Mouse (Mus musculus): ENCODE results near the gene Eif4b. TPM values are rescaled to one million over a fixed set of nuclear protein-coding genes. Genes with fewer than 3 reads are reported as not detected.

Eif4b gene
- polyA plus RNA-seq, 1 experiment from 2014 or later, result 32.2 TPM

DNA sequence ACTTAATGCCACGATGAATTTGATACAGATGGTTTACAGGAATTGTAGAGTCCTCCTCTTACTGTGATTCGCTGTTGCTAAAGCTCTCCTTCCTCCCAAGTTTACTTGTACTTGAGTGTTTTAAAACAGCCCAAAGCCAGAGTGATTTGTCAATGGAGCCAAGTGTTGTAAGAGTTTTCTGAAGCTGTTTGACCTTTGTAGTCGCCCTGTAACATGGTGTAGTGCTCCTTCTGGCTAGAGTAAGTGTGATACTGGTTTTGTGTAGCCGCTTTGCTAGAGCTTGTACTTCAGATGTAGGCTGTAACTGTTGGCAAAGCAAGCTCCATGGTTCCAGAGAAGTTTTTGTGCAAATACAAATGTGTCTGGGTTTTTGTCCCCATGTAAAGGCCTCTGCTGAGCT, 18.6 kb downstream of the Eif4b start:
- H3K9me3 ChIP-seq (ENCODE audit: low read length), result no peaks in the 10 kb centered on the region
- 86% methylated on average over 4 of the region's 4 CpGs for WGBS (ENCODE audit: insufficient replicate concordance)
- H3K27ac ChIP-seq (ENCODE audit: low read depth), result peak overlapping the region; percentile 44; the same call in 1 of the 2 replicates
- no peak overlapping the region for H3K4me2 ChIP-seq (ENCODE audit: low read depth, low read length)
- peaks cover 87% of the 10 kb centered on the region for H3K36me3 ChIP-seq (replicated peaks; ENCODE audit: insufficient read depth, low read length)
- no peak for TF ChIP-seq CTCF (IDR thresholded peaks at IDR 0.05; ENCODE audit: low read depth)
- no peak for TF ChIP-seq EP300 (IDR thresholded peaks at IDR 0.05; ENCODE audit: low read depth)
- H3K9ac ChIP-seq (replicated peaks), result no peak overlapping the region
- ATAC-seq (no peak), DNase-seq (no peak)
- no peaks in the 10 kb centered on the region for H3K27me3 ChIP-seq (ENCODE audit: insufficient read depth, low read length)
- H3K4me3 ChIP-seq (ENCODE audit: low read depth, low read length), result no peak overlapping the region
- peaks cover 2% of the 10 kb centered on the region; the same call in 1 of the 2 replicates for H3K4me1 ChIP-seq (ENCODE audit: insufficient read depth)

DNA sequence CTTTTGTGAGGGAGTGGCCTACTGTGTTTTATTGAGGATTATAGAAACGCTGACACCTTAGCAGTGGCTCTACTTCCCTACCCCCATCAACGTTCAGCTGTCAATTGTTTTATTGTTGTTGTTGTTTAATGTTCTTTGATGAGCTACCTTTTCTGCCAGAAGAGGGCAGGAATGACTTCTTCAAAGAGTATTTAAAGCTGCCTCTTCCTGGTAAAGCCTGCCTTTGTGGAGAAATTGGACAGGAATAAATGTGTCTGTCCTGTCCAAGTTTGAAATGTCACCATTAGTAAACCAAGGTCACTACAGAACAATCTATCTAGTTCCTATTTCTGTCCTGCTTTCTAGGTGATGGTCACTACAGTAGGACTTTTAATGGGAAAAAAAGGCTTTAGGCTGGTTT, 20.6 kb downstream of the Eif4b start:
- Histone ChIP-seq H3K4me1 (ENCODE audit: insufficient read depth) (peaks cover 2% of the 10 kb centered on the region; the same call in 1 of the 2 replicates), H3K27me3 (ENCODE audit: insufficient read depth, low read length) (no peaks in the 10 kb centered on the region), H3K36me3 (replicated peaks; ENCODE audit: insufficient read depth, low read length) (peaks cover 74% of the 10 kb centered on the region), H3K9me3 (ENCODE audit: low read length) (no peaks in the 10 kb centered on the region), H3K4me2 (ENCODE audit: low read depth, low read length) (no peak overlapping the region), H3K4me3 (ENCODE audit: low read depth, low read length) (no peak overlapping the region), H3K9ac (replicated peaks) (no peak overlapping the region), H3K27ac (ENCODE audit: low read depth) (no peak overlapping the region)
- TF ChIP-seq EP300 (IDR thresholded peaks at IDR 0.05; ENCODE audit: low read depth) (no peak), CTCF (IDR thresholded peaks at IDR 0.05; ENCODE audit: low read depth) (no peak)
- DNase-seq, result no peak
- ATAC-seq, result no peak
- 67% methylated on average over 2 of the region's 2 CpGs for WGBS (ENCODE audit: insufficient replicate concordance)

DNA sequence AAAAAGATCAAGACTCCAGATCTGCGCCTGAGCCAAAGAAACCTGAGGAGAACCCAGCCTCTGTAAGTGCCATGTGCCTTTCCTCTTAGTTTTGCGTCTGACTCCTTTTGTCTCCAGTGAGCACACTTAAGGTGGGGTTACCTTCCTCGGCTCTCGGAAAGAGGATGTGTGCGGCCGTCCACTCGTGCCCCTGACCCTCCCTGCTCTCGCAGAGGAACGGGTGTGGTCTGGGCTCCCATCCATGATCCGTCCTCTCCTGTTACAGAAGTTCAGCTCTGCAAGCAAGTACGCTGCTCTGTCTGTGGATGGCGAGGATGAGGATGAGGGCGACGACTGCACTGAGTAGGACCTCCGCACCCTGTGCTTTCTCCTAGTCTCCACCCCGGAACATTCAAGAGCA, 21.4 kb downstream of the Eif4b start:
- ATAC-seq, result no peak

DNA sequence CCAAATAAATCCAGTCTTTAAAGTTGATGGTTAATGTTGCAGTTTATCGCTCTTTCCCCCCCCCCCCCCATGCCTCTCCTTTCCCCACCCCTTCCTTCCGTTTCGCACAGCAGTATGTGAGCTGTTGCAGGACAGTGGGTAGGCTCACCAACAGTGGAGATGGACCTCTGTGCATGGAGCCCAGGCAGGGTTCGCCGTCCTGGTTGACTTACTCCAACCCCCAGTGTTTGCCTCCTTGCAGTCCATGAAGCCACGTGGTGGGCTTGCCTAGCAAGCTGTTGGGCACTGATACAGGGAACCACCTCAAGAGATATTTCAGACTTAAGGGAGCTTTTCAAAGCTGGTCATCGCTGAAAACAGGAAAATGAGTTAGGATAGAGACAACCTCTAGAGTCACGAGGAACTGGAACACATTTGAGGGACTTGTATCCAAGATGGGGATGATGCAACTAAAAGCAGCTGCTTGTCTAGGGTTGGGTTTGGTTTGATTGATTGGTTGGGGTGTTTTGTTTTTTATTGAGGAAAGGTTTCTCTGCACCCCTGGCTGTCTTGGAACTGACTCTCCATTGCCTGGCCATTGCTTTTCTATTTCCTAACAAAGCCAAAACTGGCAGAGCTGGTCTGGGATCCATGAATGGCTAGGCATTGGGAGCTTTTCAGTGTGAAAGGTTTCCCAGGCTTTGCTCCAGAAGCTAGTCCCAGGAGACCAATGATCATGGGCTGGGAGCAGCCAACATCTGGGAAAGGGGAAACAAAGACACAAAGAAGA, 23.8 kb downstream of the Eif4b start:
- TF ChIP-seq EP300 (IDR thresholded peaks at IDR 0.05; ENCODE audit: low read depth), result no peak
- TF ChIP-seq CTCF (IDR thresholded peaks at IDR 0.05; ENCODE audit: low read depth), result no peak
- H3K4me2 ChIP-seq (ENCODE audit: low read depth, low read length), result no peak overlapping the region
- no peak for DNase-seq
- H3K27ac ChIP-seq (ENCODE audit: low read depth), result 0 out of 2 replicates have a peak overlapping the region, but pooled peaks have one; percentile 13
- H3K9ac ChIP-seq (replicated peaks), result no peak overlapping the region
- H3K9me3 ChIP-seq (ENCODE audit: low read length), result no peaks in the 10 kb centered on the region
- WGBS (ENCODE audit: insufficient replicate concordance), result 50% methylated on average over 8 of the region's 8 CpGs
- ATAC-seq, result no peak
- H3K27me3 ChIP-seq (ENCODE audit: insufficient read depth, low read length), result no peaks in the 10 kb centered on the region
- peaks cover 16% of the 10 kb centered on the region for H3K4me1 ChIP-seq (ENCODE audit: insufficient read depth)
- peaks cover 43% of the 10 kb centered on the region for H3K36me3 ChIP-seq (replicated peaks; ENCODE audit: insufficient read depth, low read length)
- no peak overlapping the region for H3K4me3 ChIP-seq (ENCODE audit: low read depth, low read length)

More for the DNA sequence above, 21.4 kb downstream of the Eif4b start:
- no peak for TF ChIP-seq EP300 (IDR thresholded peaks at IDR 0.05; ENCODE audit: low read depth)
- peaks cover 66% of the 10 kb centered on the region for H3K36me3 ChIP-seq (replicated peaks; ENCODE audit: insufficient read depth, low read length)
- H3K9ac ChIP-seq (replicated peaks), result no peak overlapping the region
- no peak for DNase-seq
- H3K4me3 ChIP-seq (ENCODE audit: low read depth, low read length), result no peak overlapping the region
- peaks cover 2% of the 10 kb centered on the region; the same call in 1 of the 2 replicates for H3K4me1 ChIP-seq (ENCODE audit: insufficient read depth)
- WGBS (ENCODE audit: insufficient replicate concordance), result 88% methylated on average over 16 of the region's 16 CpGs
- H3K9me3 ChIP-seq (ENCODE audit: low read length), result no peaks in the 10 kb centered on the region
- no peak overlapping the region for H3K27ac ChIP-seq (ENCODE audit: low read depth)
- no peaks in the 10 kb centered on the region for H3K27me3 ChIP-seq (ENCODE audit: insufficient read depth, low read length)
- H3K4me2 ChIP-seq (ENCODE audit: low read depth, low read length), result no peak overlapping the region

DNA sequence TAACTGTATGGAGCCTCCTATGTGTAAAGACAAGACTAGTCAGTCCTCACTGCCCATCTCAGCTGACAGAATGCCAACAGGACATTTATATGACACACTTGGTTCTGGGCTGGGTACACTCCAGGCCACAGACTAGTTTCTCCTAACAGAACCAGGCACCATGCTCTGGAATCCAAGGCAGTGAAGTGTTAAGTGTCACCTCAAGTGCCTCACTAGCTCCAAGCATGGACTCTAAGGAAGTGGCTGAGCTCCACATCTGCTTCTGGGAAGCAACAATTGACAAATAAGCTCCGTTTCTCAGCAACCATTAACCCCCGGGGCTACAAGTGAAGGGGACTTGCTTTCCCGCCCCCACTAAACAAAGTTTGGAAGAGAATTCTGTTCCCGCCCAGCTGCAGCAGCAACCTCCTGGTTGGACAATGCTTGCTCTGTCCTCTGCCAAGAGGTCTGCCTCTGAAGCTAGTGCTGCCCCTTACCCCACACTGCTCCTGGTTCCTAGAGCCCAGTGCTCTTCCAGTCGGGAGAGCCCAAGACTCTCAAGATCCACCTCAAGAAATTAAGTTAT, 24.5 kb downstream of the Eif4b start:
- TF ChIP-seq CTCF (IDR thresholded peaks at IDR 0.05; ENCODE audit: low read depth) (no peak), EP300 (IDR thresholded peaks at IDR 0.05; ENCODE audit: low read depth) (no peak)
- peaks cover 36% of the 10 kb centered on the region for H3K36me3 ChIP-seq (replicated peaks; ENCODE audit: insufficient read depth, low read length)
- DNase-seq (no peak), ATAC-seq (no peak)
- WGBS (ENCODE audit: insufficient replicate concordance), result 40% methylated on average over 5 of the region's 5 CpGs
- H3K27me3 ChIP-seq (ENCODE audit: insufficient read depth, low read length), result no peaks in the 10 kb centered on the region
- no peak overlapping the region for H3K4me3 ChIP-seq (ENCODE audit: low read depth, low read length)
- H3K4me2 ChIP-seq (ENCODE audit: low read depth, low read length), result no peak overlapping the region
- peaks cover 22% of the 10 kb centered on the region for H3K4me1 ChIP-seq (ENCODE audit: insufficient read depth)
- H3K9me3 ChIP-seq (ENCODE audit: low read length), result no peaks in the 10 kb centered on the region
- no peak overlapping the region for H3K27ac ChIP-seq (ENCODE audit: low read depth)
- no peak overlapping the region for H3K9ac ChIP-seq (replicated peaks)

DNA sequence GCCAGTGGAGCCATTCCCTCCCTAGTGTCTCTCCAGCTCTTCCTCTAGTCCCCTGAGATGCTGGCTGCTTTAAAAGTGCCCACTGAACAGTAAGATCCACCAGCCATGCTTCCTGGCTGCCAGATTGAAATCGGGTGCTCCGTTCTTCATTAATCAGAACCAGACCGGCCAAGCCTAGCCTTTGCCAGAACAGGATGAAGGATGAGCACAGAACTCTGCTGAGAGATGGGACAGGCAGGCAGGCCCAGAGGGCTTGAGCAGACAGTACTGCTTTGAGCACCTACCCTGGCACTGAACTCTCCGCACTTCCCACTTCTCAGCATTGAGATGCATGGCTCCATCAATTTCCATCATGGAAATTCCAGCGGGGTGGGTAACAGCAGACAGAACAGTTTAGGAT, 25.7 kb downstream of the Eif4b start:
- DNase-seq, result no peak
- 59% methylated on average over 5 of the region's 5 CpGs for WGBS (ENCODE audit: insufficient replicate concordance)
- Histone ChIP-seq H3K36me3 (replicated peaks; ENCODE audit: insufficient read depth, low read length) (peaks cover 24% of the 10 kb centered on the region), H3K27ac (ENCODE audit: low read depth) (no peak overlapping the region), H3K4me2 (ENCODE audit: low read depth, low read length) (no peak overlapping the region), H3K9ac (replicated peaks) (no peak overlapping the region), H3K9me3 (ENCODE audit: low read length) (no peaks in the 10 kb centered on the region), H3K27me3 (ENCODE audit: insufficient read depth, low read length) (no peaks in the 10 kb centered on the region), H3K4me1 (ENCODE audit: insufficient read depth) (peaks cover 31% of the 10 kb centered on the region), H3K4me3 (ENCODE audit: low read depth, low read length) (no peak overlapping the region)
- TF ChIP-seq CTCF (IDR thresholded peaks at IDR 0.05; ENCODE audit: low read depth) (no peak), EP300 (IDR thresholded peaks at IDR 0.05; ENCODE audit: low read depth) (no peak)
- no peak for ATAC-seq

Measured in liver, postnatal 0 days (tissue).